Mouse (Mus musculus) myocyte (in vitro differentiated cells): Measurements from ENCODE around the gene Iqsec1.

Experiments used
- CEBPB ChIP-seq: IDR thresholded peaks from 2 replicates; pipeline ENCODE4 v1.6.1; 2011; ENCODE audit warnings: mild to moderate bottlenecking, moderate library complexity; ENCODE audit not compliant: poor library complexity, insufficient read depth, severe bottlenecking
- E2F4 ChIP-seq: IDR thresholded peaks from one replicate; pipeline ENCODE4 v1.6.1; 2011; ENCODE audit warnings: mild to moderate bottlenecking, control low read depth, moderate library complexity; ENCODE audit not compliant: insufficient read depth
- MAX ChIP-seq: IDR thresholded peaks from one replicate; pipeline ENCODE4 v1.6.1; 2011; ENCODE audit warnings: low read depth, mild to moderate bottlenecking, control low read depth
- MYOD1 ChIP-seq, 3 experiments: IDR thresholded peaks; one replicate each; pipeline ENCODE4 v1.6.1; 2011; ENCODE audit warnings: control low read depth in 2 of 3, low read depth in 2 of 3, mild to moderate bottlenecking in 2 of 3, moderate library complexity in 1 of 3; ENCODE audit not compliant: insufficient read length in 2 of 3, control insufficient read depth in 1 of 3
- POLR2A ChIP-seq: IDR thresholded peaks from one replicate; pipeline ENCODE4 v1.6.1; 2011; ENCODE audit warnings: low read depth, mild to moderate bottlenecking, control low read depth, moderate library complexity; ENCODE audit not compliant: insufficient read length
- POLR2AphosphoS2 ChIP-seq: IDR thresholded peaks from one replicate; pipeline ENCODE4 v1.6.1; 2011; ENCODE audit warnings: low read depth, control low read depth; ENCODE audit not compliant: insufficient read length
- SRF ChIP-seq: IDR thresholded peaks from one replicate; pipeline ENCODE4 v1.6.1; 2011; ENCODE audit warnings: low read depth; ENCODE audit not compliant: control insufficient read depth, insufficient read length
- TCF12 ChIP-seq: IDR thresholded peaks from one replicate; pipeline ENCODE4 v1.6.1; 2011; ENCODE audit warnings: mild to moderate bottlenecking, control low read depth; ENCODE audit not compliant: poor library complexity, insufficient read depth, severe bottlenecking
- TCF3 ChIP-seq: IDR thresholded peaks from one replicate; pipeline ENCODE4 v1.6.1; 2011; ENCODE audit warnings: low read depth, control low read depth; ENCODE audit not compliant: insufficient read length
- USF1 ChIP-seq: IDR thresholded peaks from one replicate; pipeline ENCODE4 v1.6.1; 2011; ENCODE audit warnings: low read depth, mild to moderate bottlenecking, control low read depth, moderate library complexity

- TF ChIP-seq CEBPB = no peak
- TF ChIP-seq POLR2A = no peak
- TF ChIP-seq TCF3 = no peak
- TF ChIP-seq TCF12 = no peak
- TF ChIP-seq SRF = no peak
- TF ChIP-seq POLR2AphosphoS2 = no peak
- TF ChIP-seq USF1 = no peak
- no peak for TF ChIP-seq E2F4
- no peak for TF ChIP-seq MAX
- TF ChIP-seq MYOD1 (IDR thresholded peaks at IDR 0.05; ENCODE audit: control insufficient read depth in 1 of 3, insufficient read length in 2 of 3, low read depth in 2 of 3) = no peak
Observed at GRCm38 (mm10) chr6:90650634-90651033, 337.9 kb downstream of the Iqsec1 start.
